Mouse (Mus musculus): ENCODE measurements around the gene Dst. TPM values are rescaled to one million over a fixed set of nuclear protein-coding genes. Genes with fewer than 3 reads are reported as not detected.

Dst gene
- total and polyA plus RNA-seq, 3 experiments: 9.1 to 28.0 (median 20.5) TPM

- dilution Hi-C loops (cut with MboI; ENCODE audit: extremely low pct_ligation_motif_present, extremely low pct_unique_long_range_greater_than_20kb, low sequenced_read_pairs) (no loop called here), in situ Hi-C loops (cut with MboI; ENCODE audit: low pct_ligation_motif_present, low pct_unique_long_range_greater_than_20kb, low sequenced_read_pairs) (no loop called here)
- H3K4me1 ChIP-seq (ENCODE audit: control insufficient read depth in 1 of 2, insufficient read depth in 2 of 2): peaks cover 0 to 24% of the 10 kb centered on the region in 2 experiments; a peak in 2 of 4 replicates
- H3K4me3 ChIP-seq (replicated peaks in 1 of 3; ENCODE audit: low read depth in 2 of 3, low read length in 2 of 3, poor library complexity in 1 of 3): no peak overlapping the region
- no peaks in the 10 kb centered on the region for H3K27me3 ChIP-seq (replicated peaks)
- H3K36me3 ChIP-seq (replicated peaks in 1 of 2; ENCODE audit: control insufficient read depth in 1 of 2, insufficient read depth in 1 of 2, low read length in 1 of 2): peaks cover 3 to 25% of the 10 kb centered on the region in 2 experiments
- TF ChIP-seq ELF1 (IDR thresholded peaks at IDR 0.05; ENCODE audit: low read depth, low read length) (no peak), E2F4 (IDR thresholded peaks at IDR 0.05; ENCODE audit: insufficient replicate concordance, low read depth, low read length) (no peak), ETS1 (conservative IDR thresholded peaks at IDR 0.05; ENCODE audit: low read depth, low read length) (no peak), JUN (IDR thresholded peaks at IDR 0.05; ENCODE audit: insufficient read depth, low read depth, low read length) (no peak)
- no peak overlapping the region for H3K4me2 ChIP-seq (ENCODE audit: insufficient read depth, low read depth, poor library complexity, severe bottlenecking)
- H3K9ac ChIP-seq (ENCODE audit: insufficient read depth, low read depth): no peak overlapping the region
- no peak overlapping the region for H3K27ac ChIP-seq (ENCODE audit: insufficient read depth, low read depth)
- no peak for DNase-seq (ENCODE audit: extremely low read depth)
- H3K9me3 ChIP-seq (replicated peaks; ENCODE audit: low read length): no peaks in the 10 kb centered on the region
- no peaks in the 10 kb centered on the region for H3K79me2 ChIP-seq (replicated peaks; ENCODE audit: control insufficient read depth, extremely low read depth, insufficient read depth, poor library complexity, severe bottlenecking)
Measured at GRCm38 (mm10) chr1:34139871-34140471, 231.9 kb downstream of the Dst start.

- H3K27me3 ChIP-seq (replicated peaks): no peaks in the 10 kb centered on the region
- H3K4me3 ChIP-seq (replicated peaks in 1 of 3; ENCODE audit: low read depth in 2 of 3, low read length in 2 of 3, poor library complexity in 1 of 3): no peak overlapping the region
- no peaks in the 10 kb centered on the region for H3K79me2 ChIP-seq (replicated peaks; ENCODE audit: control insufficient read depth, extremely low read depth, insufficient read depth, poor library complexity, severe bottlenecking)
- peaks cover under 1 to 22% of the 10 kb centered on the region in 2 experiments for H3K36me3 ChIP-seq (replicated peaks in 1 of 2; ENCODE audit: control insufficient read depth in 1 of 2, insufficient read depth in 1 of 2, low read length in 1 of 2)
- TF ChIP-seq CHD2 (IDR thresholded peaks at IDR 0.05; ENCODE audit: low read length) (no peak), MXI1 (IDR thresholded peaks at IDR 0.05; ENCODE audit: low read depth, low read length) (no peak), ETS1 (conservative IDR thresholded peaks at IDR 0.05; ENCODE audit: low read depth, low read length) (no peak)
- dilution Hi-C loops (cut with MboI; ENCODE audit: extremely low pct_ligation_motif_present, extremely low pct_unique_long_range_greater_than_20kb, low sequenced_read_pairs): no loop called here
- in situ Hi-C loops (cut with MboI; ENCODE audit: low pct_ligation_motif_present, low pct_unique_long_range_greater_than_20kb, low sequenced_read_pairs): no loop called here
- H3K4me2 ChIP-seq (ENCODE audit: insufficient read depth, low read depth, poor library complexity, severe bottlenecking): no peak overlapping the region
- no peak overlapping the region for H3K27ac ChIP-seq (ENCODE audit: insufficient read depth, low read depth)
- no peak for DNase-seq (ENCODE audit: extremely low read depth)
- H3K9ac ChIP-seq (ENCODE audit: insufficient read depth, low read depth): no peak overlapping the region
- H3K4me1 ChIP-seq (ENCODE audit: control insufficient read depth in 1 of 2, insufficient read depth in 2 of 2): peaks cover 0 to 20% of the 10 kb centered on the region in 2 experiments; a peak in 2 of 4 replicates
- no peaks in the 10 kb centered on the region for H3K9me3 ChIP-seq (replicated peaks; ENCODE audit: low read length)
Measured at GRCm38 (mm10) chr1:34140686-34141085, 232.7 kb downstream of the Dst start.

GRCm38 (mm10) chr1:34142951-34143580 is 235.0 kb downstream of the Dst start:
- H3K4me3 ChIP-seq (replicated peaks in 1 of 3; ENCODE audit: low read depth in 2 of 3, low read length in 2 of 3, poor library complexity in 1 of 3): no peak overlapping the region
- no peak overlapping the region for H3K4me2 ChIP-seq (ENCODE audit: insufficient read depth, low read depth, poor library complexity, severe bottlenecking)
- TF ChIP-seq TBP (conservative IDR thresholded peaks at IDR 0.05; ENCODE audit: low read depth, low read length) (no peak), USF1 (IDR thresholded peaks at IDR 0.05; ENCODE audit: low read depth, low read length) (no peak), ETS1 (conservative IDR thresholded peaks at IDR 0.05; ENCODE audit: low read depth, low read length) (no peak), GABPA (IDR thresholded peaks at IDR 0.05; ENCODE audit: insufficient replicate concordance, low read depth, low read length) (no peak), JUND (conservative IDR thresholded peaks at IDR 0.05; ENCODE audit: low read depth, low read length) (no peak), BHLHE40 (IDR thresholded peaks at IDR 0.05; ENCODE audit: low read depth, low read length) (no peak), MAFK (IDR thresholded peaks at IDR 0.05; ENCODE audit: insufficient replicate concordance, low read length) (no peak), ZKSCAN1 (IDR thresholded peaks at IDR 0.05; ENCODE audit: borderline replicate concordance, low read depth, low read length) (no peak), CTCF (conservative IDR thresholded peaks at IDR 0.05 in 1 of 2, IDR thresholded peaks at IDR 0.05 in 1 of 2; ENCODE audit: low read depth in 2 of 2, low read length in 2 of 2) (no peak), MEF2A (IDR thresholded peaks at IDR 0.05; ENCODE audit: borderline replicate concordance, low read depth, low read length) (no peak), ELF1 (IDR thresholded peaks at IDR 0.05; ENCODE audit: low read depth, low read length) (no peak), ZMIZ1 (IDR thresholded peaks at IDR 0.05; ENCODE audit: low read depth, low read length) (no peak), USF2 (conservative IDR thresholded peaks at IDR 0.05; ENCODE audit: low read depth, low read length) (no peak), KAT2A (IDR thresholded peaks at IDR 0.05; ENCODE audit: insufficient replicate concordance, low read length) (no peak)
- H3K27me3 ChIP-seq (replicated peaks): no peaks in the 10 kb centered on the region
- DNase-seq (ENCODE audit: extremely low read depth): no peak
- in situ Hi-C loops (cut with MboI; ENCODE audit: low pct_ligation_motif_present, low pct_unique_long_range_greater_than_20kb, low sequenced_read_pairs): no loop called here
- peaks cover 0 to 9% of the 10 kb centered on the region in 2 experiments; a peak in 1 of 4 replicates for H3K4me1 ChIP-seq (ENCODE audit: control insufficient read depth in 1 of 2, insufficient read depth in 2 of 2)
- no peak overlapping the region for H3K27ac ChIP-seq (ENCODE audit: insufficient read depth, low read depth)
- peaks cover 0 to 25% of the 10 kb centered on the region in 2 experiments for H3K36me3 ChIP-seq (replicated peaks in 1 of 2; ENCODE audit: control insufficient read depth in 1 of 2, insufficient read depth in 1 of 2, low read length in 1 of 2)
- H3K9me3 ChIP-seq (replicated peaks; ENCODE audit: low read length): peaks cover under 1% of the 10 kb centered on the region
- dilution Hi-C loops (cut with MboI; ENCODE audit: extremely low pct_ligation_motif_present, extremely low pct_unique_long_range_greater_than_20kb, low sequenced_read_pairs): no loop called here
- H3K79me2 ChIP-seq (replicated peaks; ENCODE audit: control insufficient read depth, extremely low read depth, insufficient read depth, poor library complexity, severe bottlenecking): no peaks in the 10 kb centered on the region
- no peak overlapping the region for H3K9ac ChIP-seq (ENCODE audit: insufficient read depth, low read depth)
